ENCODE assay signal across 9 mouse cellular contexts in genomic region chr17:70510441-70510840, GRCm38 (mm10).
"Had no signal": no experiment of that assay in that cellular context is flagged by ENCODE, and none has a peak within 500 bp of the region (broad histone marks: within the 10 kb centered on the region; RNA-seq: fewer than 3 reads in every experiment).

No protein-coding gene starts in this region.

- H3K27ac ChIP-seq: limb, embryonic 10.5 days; liver, embryonic 15.5 days; midbrain, embryonic 13.5 days; stomach, postnatal 0 days had no signal

- H3K27me3 ChIP-seq: liver, embryonic 15.5 days; midbrain, embryonic 13.5 days had no signal

- DNase-seq: kidney, postnatal 25 days; lung, adult 2 months; lung, postnatal 36 days; right cerebral cortex, postnatal 14 days; thymus, postnatal 4 days had no signal

- H3K4me3 ChIP-seq: limb, embryonic 10.5 days; liver, embryonic 15.5 days; midbrain, embryonic 13.5 days had no signal

- H3K4me1 ChIP-seq: limb, embryonic 10.5 days; liver, embryonic 15.5 days had no signal
